Mouse (Mus musculus) MEL (cell line): ENCODE data around the gene Utp20. TPM values are rescaled to one million over a fixed set of nuclear protein-coding genes. Genes with fewer than 3 reads are reported as not detected.

Experiments used
- DNase-seq: peaks from one replicate; pipeline ENCODE4 v3.0.0; 2011; ENCODE audit warnings: low read depth, low spot score
- H3K27ac ChIP-seq: 2 replicates; pipeline ENCODE4 v1.5.1; 2012; ENCODE audit warnings: low read depth, mild to moderate bottlenecking, control low read depth, low read length, moderate library complexity; ENCODE audit not compliant: control insufficient read depth
- H3K27me3 ChIP-seq, 2 experiments: fragments of 150-350 bp in 1 of 2; sonication (generic) in 1 of 2; 2 replicates each; pipeline ENCODE4 v1.6.1; 2012; ENCODE audit warnings: low read length in 2 of 2, mild to moderate bottlenecking in 2 of 2, improper control_type of control experiment in 1 of 2, moderate library complexity in 1 of 2; ENCODE audit not compliant: insufficient read depth in 2 of 2, control insufficient read depth in 1 of 2
- H3K36me3 ChIP-seq, 2 experiments: 2 replicates each; pipeline ENCODE4 v1.6.1; 2012 to 2014; ENCODE audit warnings: low read length in 2 of 2, improper control_type of control experiment in 1 of 2, inconsistent platforms in 1 of 2, mild to moderate bottlenecking in 1 of 2; ENCODE audit not compliant: insufficient read depth in 2 of 2, control insufficient read depth in 1 of 2
- H3K4me1 ChIP-seq, 2 experiments: fragments of 150-350 bp in 1 of 2; sonication (generic) in 1 of 2; 2 replicates each; pipeline ENCODE4 v1.6.1; 2012; ENCODE audit warnings: low read length in 2 of 2, improper control_type of control experiment in 1 of 2, mild to moderate bottlenecking in 1 of 2; ENCODE audit not compliant: insufficient read depth in 2 of 2, control insufficient read depth in 1 of 2
- H3K4me3 ChIP-seq, 2 experiments: fragments of 150-350 bp in 1 of 2; sonication (generic) in 1 of 2; 2 replicates each; pipeline ENCODE4 v1.5.1; 2012; ENCODE audit warnings: low read depth in 2 of 2, low read length in 2 of 2, mild to moderate bottlenecking in 2 of 2, moderate library complexity in 2 of 2, control low read depth in 1 of 2, improper control_type of control experiment in 1 of 2; ENCODE audit not compliant: control insufficient read depth in 1 of 2, insufficient read depth in 1 of 2
- H3K79me2 ChIP-seq: 2 replicates; pipeline ENCODE4 v1.6.1; 2012; ENCODE audit warnings: mild to moderate bottlenecking, low read length, moderate library complexity; ENCODE audit not compliant: control insufficient read depth, poor library complexity, insufficient read depth
- H3K9ac ChIP-seq: 2 replicates; pipeline ENCODE4 v1.6.1; 2012; ENCODE audit warnings: low read depth, mild to moderate bottlenecking, control low read depth, low read length, moderate library complexity; ENCODE audit not compliant: control insufficient read depth, poor library complexity, severe bottlenecking
- H3K9me3 ChIP-seq: fragments of 150-350 bp; sonication (generic); replicated peaks from 2 replicates; pipeline ENCODE4 v1.6.1; 2012; ENCODE audit warnings: mild to moderate bottlenecking, low read length, improper control_type of control experiment, moderate library complexity; ENCODE audit not compliant: insufficient read depth
- CHD1 ChIP-seq: IDR thresholded peaks from 2 replicates; pipeline ENCODE4 v1.6.1; 2012; ENCODE audit warnings: low read depth, mild to moderate bottlenecking, inconsistent platforms, low read length, improper control_type of control experiment
- CHD2 ChIP-seq: IDR thresholded peaks from 2 replicates; pipeline ENCODE4 v1.6.1; 2011; ENCODE audit warnings: low read length, improper control_type of control experiment
- CTCF ChIP-seq, 3 experiments: IDR thresholded peaks in 2 of 3; conservative IDR thresholded peaks in 1 of 3; 2 replicates each; pipeline ENCODE4 v1.5.1; 2011 to 2012; ENCODE audit warnings: low read length in 3 of 3, low read depth in 2 of 3, mild to moderate bottlenecking in 2 of 3, improper control_type of control experiment in 1 of 3, inconsistent platforms in 1 of 3, mixed read lengths in 1 of 3, moderate library complexity in 1 of 3; ENCODE audit not compliant: control insufficient read depth in 1 of 3, insufficient read depth in 1 of 3, poor library complexity in 1 of 3, severe bottlenecking in 1 of 3
- E2F4 ChIP-seq: IDR thresholded peaks from 2 replicates; pipeline ENCODE4 v1.6.1; 2011; ENCODE audit warnings: low read depth, low read length, improper control_type of control experiment, borderline replicate concordance
- ELF1 ChIP-seq: IDR thresholded peaks from 2 replicates; pipeline ENCODE4 v1.6.1; 2014; ENCODE audit warnings: low read depth, mild to moderate bottlenecking, inconsistent platforms, low read length, improper control_type of control experiment, moderate library complexity
- EP300 ChIP-seq, 2 experiments: IDR thresholded peaks; 2 replicates each; pipeline ENCODE4 v1.6.1; 2011; ENCODE audit warnings: improper control_type of control experiment in 2 of 2, low read length in 2 of 2, low read depth in 1 of 2, mild to moderate bottlenecking in 1 of 2
- ETS1 ChIP-seq: IDR thresholded peaks from 2 replicates; pipeline ENCODE4 v1.6.1; 2012; ENCODE audit warnings: low read depth, mild to moderate bottlenecking, inconsistent platforms, low read length, improper control_type of control experiment, moderate library complexity
- JUND ChIP-seq: IDR thresholded peaks from 2 replicates; pipeline ENCODE4 v1.6.1; 2011; ENCODE audit warnings: low read depth, mild to moderate bottlenecking, improper control_type of control experiment, low read length
- MAX ChIP-seq: IDR thresholded peaks from 2 replicates; pipeline ENCODE4 v1.6.1; 2011; ENCODE audit warnings: low read length, improper control_type of control experiment
- MAZ ChIP-seq: IDR thresholded peaks from 2 replicates; pipeline ENCODE4 v1.6.1; 2012; ENCODE audit warnings: low read depth, mild to moderate bottlenecking, inconsistent platforms, low read length, improper control_type of control experiment
- MEF2A ChIP-seq: IDR thresholded peaks from 2 replicates; pipeline ENCODE4 v1.6.1; 2014; ENCODE audit warnings: low read depth, mild to moderate bottlenecking, inconsistent platforms, low read length, improper control_type of control experiment; ENCODE audit not compliant: poor library complexity, insufficient replicate concordance, severe bottlenecking; ENCODE audit errors: extremely low read depth
- NRF1 ChIP-seq: IDR thresholded peaks from 2 replicates; pipeline ENCODE4 v1.6.1; 2014; ENCODE audit warnings: low read depth, mild to moderate bottlenecking, inconsistent platforms, low read length, improper control_type of control experiment, moderate library complexity; ENCODE audit not compliant: poor library complexity, insufficient read depth, severe bottlenecking
- POLR2A ChIP-seq, 2 experiments: IDR thresholded peaks; 2 replicates each; pipeline ENCODE4 v1.6.1; 2011 to 2012; ENCODE audit warnings: low read length in 2 of 2, mild to moderate bottlenecking in 2 of 2, control low read depth in 1 of 2, improper control_type of control experiment in 1 of 2, low read depth in 1 of 2, moderate library complexity in 1 of 2; ENCODE audit not compliant: control insufficient read depth in 1 of 2, insufficient read depth in 1 of 2, poor library complexity in 1 of 2
- POLR2AphosphoS2 ChIP-seq: IDR thresholded peaks from 2 replicates; pipeline ENCODE4 v1.6.1; 2011; ENCODE audit warnings: low read length, improper control_type of control experiment
- POLR2AphosphoS5 ChIP-seq: IDR thresholded peaks from 2 replicates; pipeline ENCODE4 v1.6.1; 2012; ENCODE audit warnings: low read depth, borderline replicate concordance, mild to moderate bottlenecking, inconsistent platforms, low read length, moderate library complexity, mixed read lengths
- RAD21 ChIP-seq: IDR thresholded peaks from 2 replicates; pipeline ENCODE4 v1.6.1; 2011; ENCODE audit warnings: mild to moderate bottlenecking, low read depth, low read length, improper control_type of control experiment
- SMC3 ChIP-seq: IDR thresholded peaks from 2 replicates; pipeline ENCODE4 v1.6.1; 2011; ENCODE audit warnings: low read depth, low read length, improper control_type of control experiment
- TAL1 ChIP-seq: IDR thresholded peaks from 2 replicates; pipeline ENCODE4 v1.6.1; 2012; ENCODE audit warnings: mild to moderate bottlenecking, inconsistent platforms, low read length, moderate library complexity, mixed read lengths
- TBP ChIP-seq: IDR thresholded peaks from 2 replicates; pipeline ENCODE4 v1.8.0; 2011; ENCODE audit warnings: low read depth, low read length, improper control_type of control experiment
- UBTF ChIP-seq: IDR thresholded peaks from 2 replicates; pipeline ENCODE4 v1.6.1; 2012; ENCODE audit warnings: low read depth, mild to moderate bottlenecking, inconsistent platforms, low read length, improper control_type of control experiment, moderate library complexity, borderline replicate concordance; ENCODE audit not compliant: insufficient read depth
- USF2 ChIP-seq, 2 experiments: IDR thresholded peaks; 2 replicates each; pipeline ENCODE4 v1.6.1; 2011 to 2012; ENCODE audit warnings: improper control_type of control experiment in 2 of 2, low read length in 2 of 2, borderline replicate concordance in 1 of 2, inconsistent platforms in 1 of 2, low read depth in 1 of 2, mild to moderate bottlenecking in 1 of 2; ENCODE audit not compliant: insufficient read depth in 1 of 2
- ZC3H11A ChIP-seq: IDR thresholded peaks from 2 replicates; pipeline ENCODE4 v1.6.1; 2012; ENCODE audit warnings: low read depth, mild to moderate bottlenecking, inconsistent platforms, low read length, improper control_type of control experiment
- polyA plus RNA-seq, 2 experiments: library from polyadenylated mRNA; stranded (reverse) in 1 of 2; unstranded in 1 of 2; fragments of >175 nt in 1 of 2; fragments of >200 nt in 1 of 2; gene quantifications; 2 replicates each; pipeline versions ENCODE4 v1.2.1 to v1.2.4; 2012; ENCODE audit warnings: low replicate concordance in 2 of 2, low read depth in 1 of 2; ENCODE audit not compliant: insufficient read length in 2 of 2, insufficient read depth in 1 of 2, missing spikeins in 1 of 2
- total RNA-seq: library from RNA; depleted of rRNA; stranded (reverse); fragments of 300-350 nt; gene quantifications from 2 replicates; pipeline ENCODE4 v1.2.3, GENCODE M21; 2012

Gene Utp20
- total and polyA plus RNA-seq, 3 experiments, result 56.5 to 138 (median 62.8) TPM

GRCm38 (mm10) chr10:88727128-88727527, 99.5 kb downstream of the Utp20 start (continued):
- no peak for TF ChIP-seq TBP
- TF ChIP-seq MEF2A, result no peak
- no peak for TF ChIP-seq CHD1
- TF ChIP-seq JUND, result no peak
- no peak for TF ChIP-seq EP300 (IDR thresholded peaks at IDR 0.05; ENCODE audit: low read depth in 1 of 2, low read length in 2 of 2)
- TF ChIP-seq SMC3, result peak; percentile 68
- TF ChIP-seq CHD2, result no peak
- TF ChIP-seq CTCF (IDR thresholded peaks at IDR 0.05 in 2 of 3, conservative IDR thresholded peaks at IDR 0.05 in 1 of 3; ENCODE audit: control insufficient read depth in 1 of 3, insufficient read depth in 1 of 3, low read depth in 2 of 3, low read length in 3 of 3, poor library complexity in 1 of 3, severe bottlenecking in 1 of 3), result peak; percentile 36 to 72 (median 71)
- TF ChIP-seq POLR2AphosphoS5, result no peak
- TF ChIP-seq NRF1, result no peak
- 0 out of 2 replicates have a peak, but pooled peaks have one; percentile 18 for TF ChIP-seq ZC3H11A

GRCm38 (mm10) chr10:88725343-88725742, 101.3 kb downstream of the Utp20 start:
- Histone ChIP-seq H3K79me2 (no peaks in the 10 kb centered on the region), H3K36me3 (peaks cover 0 to 5% of the 10 kb centered on the region in 2 experiments; a peak in 1 of 4 replicates), H3K4me3 (no peak overlapping the region)

GRCm38 (mm10) chr10:88719618-88720017, 107.0 kb downstream of the Utp20 start:
- Histone ChIP-seq H3K27ac (no peak overlapping the region), H3K4me1 (no peaks in the 10 kb centered on the region), H3K79me2 (no peaks in the 10 kb centered on the region), H3K4me3 (no peak overlapping the region), H3K36me3 (no peaks in the 10 kb centered on the region), H3K27me3 (peaks cover 0 to 4% of the 10 kb centered on the region in 2 experiments; a peak in 3 of 4 replicates)
- no peak for DNase-seq
- no peak for TF ChIP-seq POLR2AphosphoS2
- TF ChIP-seq ELF1, result no peak
- TF ChIP-seq ETS1, result no peak
- TF ChIP-seq UBTF, result no peak
- TF ChIP-seq USF2 (IDR thresholded peaks at IDR 0.05; ENCODE audit: borderline replicate concordance in 1 of 2, insufficient read depth in 1 of 2, low read depth in 1 of 2, low read length in 2 of 2), result no peak
- TF ChIP-seq EP300 (IDR thresholded peaks at IDR 0.05; ENCODE audit: low read depth in 1 of 2, low read length in 2 of 2), result no peak
- no peak for TF ChIP-seq E2F4
- TF ChIP-seq MAZ, result no peak
- TF ChIP-seq TAL1, result no peak
- no peak for TF ChIP-seq POLR2A (IDR thresholded peaks at IDR 0.05; ENCODE audit: control insufficient read depth in 1 of 2, insufficient read depth in 1 of 2, low read depth in 1 of 2, low read length in 2 of 2, poor library complexity in 1 of 2)
- TF ChIP-seq, all 39 proteins: peak for 0
- Histone ChIP-seq H3K9me3 (no peaks in the 10 kb centered on the region), H3K9ac (no peak overlapping the region)

More at GRCm38 (mm10) chr10:88725343-88725742, 101.3 kb downstream of the Utp20 start:
- TF ChIP-seq ZC3H11A (peak; percentile 61), JUND (no peak), CTCF (IDR thresholded peaks at IDR 0.05 in 2 of 3, conservative IDR thresholded peaks at IDR 0.05 in 1 of 3; ENCODE audit: control insufficient read depth in 1 of 3, insufficient read depth in 1 of 3, low read depth in 2 of 3, low read length in 3 of 3, poor library complexity in 1 of 3, severe bottlenecking in 1 of 3) (peak; percentile 39 to 81 (median 56)), RAD21 (peak; percentile 80), NRF1 (no peak), MAX (no peak), SMC3 (peak; percentile 79), MEF2A (no peak)
- Histone ChIP-seq H3K27me3 (peaks cover 0 to 2% of the 10 kb centered on the region in 2 experiments; a peak in 2 of 4 replicates), H3K9me3 (no peaks in the 10 kb centered on the region), H3K4me1 (peaks cover 0 to 3% of the 10 kb centered on the region in 2 experiments; a peak in 1 of 4 replicates), H3K27ac (no peak overlapping the region), H3K9ac (no peak overlapping the region)
- peak; percentile 69 for DNase-seq
